Mouse (Mus musculus) skeletal muscle tissue, adult 2 months (tissue): ENCODE results near the gene Tada3.

Experiments used
- DNase-seq: peaks from one replicate; pipeline ENCODE4 v3.0.0-alpha.2; 2012; ENCODE audit warnings: low read depth, low spot score

The Tada3 gene

GRCm38 (mm10) chr6:113377496-113378385, at the start of gene Tada3, which contains the start of gene Arpc4:
Tada3 (minus strand) TSS chr6:113377883.
Arpc4 (plus strand) TSS chr6:113378115.
- DNase-seq: peak; percentile 94

DNA sequence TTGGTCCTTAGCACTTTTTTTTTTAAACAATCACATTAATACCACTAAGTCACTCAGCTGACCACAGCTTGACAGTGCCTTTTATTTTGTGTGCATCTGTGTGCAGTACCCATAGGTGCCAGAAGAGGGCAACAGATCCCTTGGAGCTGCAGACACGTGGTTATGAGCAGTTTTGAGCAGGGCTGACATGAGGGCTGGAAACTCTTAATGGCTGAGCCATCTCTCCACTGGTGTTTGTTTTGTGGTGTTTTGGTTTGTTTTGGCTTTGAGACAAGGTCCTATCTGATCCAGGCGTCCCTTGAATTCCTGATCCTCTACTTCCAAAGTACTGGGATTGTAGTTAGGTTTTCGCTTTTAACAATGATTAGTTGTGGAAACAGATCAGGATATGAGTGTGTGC, 49.7 kb upstream of the Tada3 start:
- DNase-seq: no peak

- no peak for DNase-seq
Observed at GRCm38 (mm10) chr6:113426696-113427095, 49.0 kb upstream of the Tada3 start.

DNA sequence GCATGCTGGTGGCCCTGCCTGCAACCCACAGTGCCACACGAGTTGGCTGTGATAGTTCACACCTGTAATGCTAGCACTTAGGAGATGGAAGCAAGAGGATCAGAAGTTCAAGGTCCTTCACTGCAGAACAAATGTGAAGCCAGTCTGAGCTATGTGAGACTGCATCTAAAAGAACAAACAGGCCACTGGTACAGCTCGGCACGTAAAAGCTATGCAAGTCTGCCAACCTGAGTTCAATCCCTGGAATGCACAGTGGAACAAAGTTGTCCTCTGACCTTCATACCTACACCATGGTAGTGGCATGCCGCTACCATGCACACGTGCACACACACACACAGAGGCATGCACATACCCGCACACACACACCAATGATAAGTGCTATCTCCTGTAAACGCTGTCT, 46.5 kb upstream of the Tada3 start:
- DNase-seq: no peak

DNA sequence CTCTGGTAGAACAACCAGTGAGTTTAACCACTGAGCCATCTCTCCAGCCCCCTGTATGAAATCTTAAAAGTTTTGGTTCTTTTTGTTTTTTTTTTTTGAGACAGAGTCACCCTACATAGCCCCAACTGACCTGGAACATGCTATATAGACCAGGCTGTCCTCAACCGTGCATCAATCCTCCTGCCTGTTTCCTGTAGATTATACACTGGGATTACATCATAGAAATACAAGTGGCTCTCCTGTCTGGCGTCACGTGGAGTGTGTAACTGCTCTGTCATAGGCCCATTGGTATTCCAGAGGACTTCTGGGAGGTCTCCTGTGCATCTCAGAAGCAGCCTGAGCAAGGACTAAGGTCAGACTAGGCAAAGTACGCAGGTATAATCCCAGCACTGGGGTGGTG, 45.3 kb upstream of the Tada3 start:
- no peak for DNase-seq

DNA sequence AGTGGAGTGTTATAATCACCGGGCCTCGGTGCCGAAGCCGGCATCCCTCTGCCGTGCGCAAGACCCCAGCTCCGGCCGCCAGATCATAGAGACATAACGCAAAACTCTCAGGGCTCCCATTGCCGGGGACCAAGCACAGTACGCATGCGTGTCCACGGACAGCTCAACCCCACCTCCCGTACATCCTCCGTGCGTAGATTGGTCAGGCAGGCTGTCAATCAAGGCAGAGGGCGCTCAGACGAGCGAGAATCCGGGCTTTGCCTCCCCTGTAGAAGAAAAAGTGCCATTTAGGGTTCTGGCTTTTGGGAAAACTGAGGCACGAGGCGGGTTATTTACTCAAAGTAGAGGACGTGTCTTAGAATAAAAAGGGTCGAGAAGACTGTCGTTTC, 41.5 kb upstream of the Tada3 start, which contains the start of gene Rpusd3:
Gene Rpusd3 (minus strand): TSS at position 142 of the 389 bp plus-strand sequence.
- peak; percentile 97 for DNase-seq

DNA sequence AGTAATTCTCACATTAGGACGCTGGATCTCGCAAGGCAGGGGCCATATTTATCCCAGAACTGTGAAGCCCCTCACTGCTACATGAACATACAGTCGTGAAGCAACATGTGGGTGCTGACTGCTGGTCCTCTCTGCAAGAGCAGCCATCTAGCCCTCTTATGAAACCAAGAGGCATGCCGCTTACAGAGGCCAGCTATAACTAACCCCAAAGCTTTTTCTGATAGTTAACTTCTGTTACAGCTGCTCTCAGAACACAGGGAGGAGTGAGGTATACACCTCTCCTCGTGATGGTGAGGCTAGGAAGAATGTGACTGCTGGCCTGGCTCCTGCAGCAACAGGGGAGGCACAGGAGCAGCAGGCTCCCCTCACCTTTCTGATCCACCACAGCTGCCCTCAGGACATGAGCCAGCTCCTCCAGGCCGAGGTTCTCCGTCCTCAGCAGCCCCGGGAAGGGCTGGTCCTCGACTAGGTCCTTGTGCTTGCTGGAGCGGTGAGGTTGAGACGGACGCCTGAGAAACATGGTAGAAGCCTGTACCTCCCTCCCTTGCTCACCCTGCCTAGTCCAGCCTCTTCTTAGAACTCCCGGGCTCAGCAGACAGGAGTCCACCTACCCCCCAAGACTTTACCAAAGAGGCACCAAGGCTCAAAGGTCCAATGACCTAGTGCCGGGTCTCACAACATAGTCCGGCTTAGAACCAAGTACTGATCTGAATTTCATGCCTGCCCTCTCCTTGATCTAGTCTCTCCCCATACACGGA, 40.9 kb upstream of the Tada3 start:
- DNase-seq: no peak

DNA sequence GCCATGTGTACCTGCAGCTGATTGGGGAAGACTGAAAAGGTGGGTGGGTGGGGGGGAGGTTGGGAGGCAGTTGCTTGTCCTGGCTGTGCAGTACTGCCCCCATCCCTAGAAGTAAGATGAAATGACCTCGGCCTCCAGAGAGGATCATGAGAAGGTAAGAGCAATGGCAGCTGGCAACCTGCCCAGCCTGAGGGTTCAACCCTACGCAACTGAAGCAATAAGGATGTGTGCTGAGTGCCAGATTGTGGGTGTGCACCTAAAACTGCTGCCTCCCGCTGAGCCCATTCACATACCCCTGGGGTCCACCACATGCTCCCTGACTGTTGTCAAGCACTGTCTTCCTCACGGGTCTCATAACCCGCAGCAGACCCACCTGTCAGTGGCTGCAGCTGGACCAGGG, 38.7 kb upstream of the Tada3 start:
- DNase-seq: no peak

DNA sequence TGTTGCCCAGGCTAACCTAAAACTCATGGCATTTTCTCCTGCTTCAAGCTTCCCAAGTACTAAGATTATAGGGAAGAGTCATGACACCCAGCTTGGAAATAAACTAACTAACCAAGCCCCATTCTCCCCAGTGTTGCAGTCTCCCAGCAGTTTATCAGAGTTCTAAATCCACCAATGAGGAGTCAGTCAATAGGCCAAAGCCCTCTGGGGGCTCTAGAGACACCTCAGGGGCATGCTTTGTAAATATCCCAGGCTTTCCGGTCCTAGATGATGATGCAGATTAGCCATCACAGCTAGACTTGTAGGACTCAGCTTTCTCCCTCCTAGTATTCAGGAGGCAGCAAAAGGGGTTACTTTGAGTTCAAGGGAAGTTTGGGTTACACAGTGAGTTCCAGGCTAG, 32.3 kb upstream of the Tada3 start:
- DNase-seq: no peak

DNA sequence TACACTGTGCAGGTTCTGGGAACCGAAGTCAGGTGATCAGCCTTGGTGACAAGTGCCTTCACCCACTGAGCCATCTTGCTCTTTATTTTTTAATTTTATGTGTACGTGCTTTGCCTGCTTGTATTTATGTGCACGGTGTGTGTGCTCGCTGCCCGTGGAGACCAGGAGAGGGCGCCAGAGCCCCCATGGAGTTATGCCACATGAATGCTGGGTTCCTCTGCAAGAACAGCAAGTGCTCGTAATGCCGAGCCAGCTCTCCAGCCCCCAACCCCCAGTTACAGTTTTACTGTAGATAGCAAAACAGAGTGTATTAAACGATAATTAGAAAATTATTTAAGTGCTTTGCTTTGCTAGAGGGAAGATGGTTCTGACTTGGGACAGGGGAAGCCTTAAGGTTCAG, 29.0 kb upstream of the Tada3 start:
- no peak for DNase-seq

GRCm38 (mm10) chr6:113405483-113405882, 27.8 kb upstream of the Tada3 start:
- DNase-seq: no peak

DNA sequence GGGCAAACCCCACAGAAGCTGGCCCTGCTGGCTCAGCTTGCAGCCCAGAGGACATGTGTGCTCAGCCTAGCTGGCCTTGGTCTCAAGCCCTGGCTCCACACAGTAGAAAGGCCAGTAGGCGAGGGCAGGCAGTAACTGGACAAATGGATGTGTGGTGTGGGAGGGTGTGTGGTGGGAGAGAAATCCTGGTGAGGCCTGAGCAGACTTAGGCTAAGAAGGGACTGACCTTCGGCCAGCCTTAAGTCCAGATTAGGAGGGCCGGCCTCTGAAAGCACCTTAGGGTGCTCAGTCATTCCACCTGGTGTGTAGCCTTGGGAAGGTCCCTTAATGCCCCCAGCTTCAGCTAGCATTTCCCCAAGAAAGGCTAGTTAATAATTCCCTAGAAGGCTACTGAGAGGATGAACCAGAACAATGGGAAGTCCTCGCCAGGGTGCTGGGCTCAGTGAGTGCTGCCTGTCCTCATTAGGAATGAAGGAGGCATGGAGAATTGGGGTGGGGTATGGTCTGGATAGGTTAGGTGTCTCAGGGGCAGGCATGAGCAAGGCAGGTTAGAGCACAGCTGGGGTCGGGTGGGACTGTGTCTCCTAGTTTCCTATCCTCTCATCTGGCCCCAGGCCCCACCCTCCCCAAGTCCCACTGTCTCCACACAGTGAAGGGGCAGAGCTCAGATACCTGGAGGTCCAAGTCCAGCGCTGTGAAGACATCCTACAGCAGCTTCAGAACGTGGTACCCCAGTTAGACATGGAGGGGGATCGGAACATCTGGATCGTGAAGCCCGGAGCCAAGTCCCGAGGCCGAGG, 27.2 kb upstream of the Tada3 start:
- no peak for DNase-seq

DNA sequence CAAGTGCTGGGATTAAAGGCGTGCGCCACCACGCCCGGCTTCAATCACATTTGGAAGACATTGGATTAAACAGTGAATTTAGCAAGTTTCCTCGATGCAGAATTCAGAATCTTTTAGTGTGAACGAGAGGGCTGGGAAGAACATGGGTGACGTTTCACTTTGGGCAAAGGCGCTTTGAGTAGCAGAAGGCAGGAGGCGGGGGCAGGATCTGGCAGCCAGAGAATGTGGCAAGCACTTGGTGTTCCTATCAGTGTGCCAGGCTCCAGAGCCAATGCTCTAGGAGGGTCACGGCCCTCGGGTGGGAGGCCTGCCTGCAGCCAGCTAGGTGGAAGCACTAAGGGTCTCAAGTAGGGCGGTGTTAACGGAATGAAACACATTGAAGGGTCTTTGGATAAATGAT, 24.4 kb upstream of the Tada3 start:
- peak; percentile 45 for DNase-seq

GRCm38 (mm10) chr6:113396270-113397030, 18.8 kb upstream of the Tada3 start:
- no peak for DNase-seq

- DNase-seq: no peak
Observed at GRCm38 (mm10) chr6:113395501-113395900, 17.8 kb upstream of the Tada3 start.

DNA sequence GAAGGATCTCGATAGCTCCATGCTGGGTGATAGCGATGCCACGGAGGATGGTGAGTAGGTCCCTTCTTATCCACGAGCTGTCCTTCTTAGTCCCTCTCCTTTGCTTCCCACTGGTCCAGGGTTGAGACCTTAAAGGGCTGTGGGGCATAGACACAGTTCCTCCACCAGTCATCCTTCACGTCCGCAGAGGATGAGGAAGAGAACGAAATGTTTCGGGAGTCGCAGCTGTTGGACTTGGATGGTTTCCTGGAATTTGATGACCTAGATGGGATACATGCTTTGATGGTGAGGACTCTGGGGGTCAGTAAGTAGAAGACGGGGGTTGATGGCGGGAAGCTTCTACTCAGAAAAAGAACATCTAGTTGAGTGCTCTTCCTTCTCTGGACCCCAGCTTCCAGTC, 17.1 kb upstream of the Tada3 start:
- no peak for DNase-seq

DNA sequence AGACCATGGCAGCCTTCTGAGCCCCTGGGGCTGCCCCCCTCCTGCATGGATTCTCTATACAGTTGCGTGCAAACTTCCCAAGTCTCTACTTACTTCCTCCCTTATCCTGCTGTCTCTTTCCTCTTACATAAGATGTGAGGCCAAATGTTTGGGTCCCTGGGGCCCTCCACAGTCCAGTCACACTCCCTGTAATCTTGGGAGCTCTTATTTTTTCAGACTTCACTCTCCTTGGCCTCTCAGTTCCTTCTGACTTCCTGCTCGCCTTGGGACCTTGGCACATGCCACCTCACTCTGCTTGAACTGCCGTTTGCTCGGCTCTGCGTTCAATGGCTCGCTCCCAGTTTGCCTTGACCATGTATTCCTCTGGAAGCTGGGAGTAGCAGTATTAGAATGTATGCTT, 16.3 kb upstream of the Tada3 start:
- no peak for DNase-seq

DNA sequence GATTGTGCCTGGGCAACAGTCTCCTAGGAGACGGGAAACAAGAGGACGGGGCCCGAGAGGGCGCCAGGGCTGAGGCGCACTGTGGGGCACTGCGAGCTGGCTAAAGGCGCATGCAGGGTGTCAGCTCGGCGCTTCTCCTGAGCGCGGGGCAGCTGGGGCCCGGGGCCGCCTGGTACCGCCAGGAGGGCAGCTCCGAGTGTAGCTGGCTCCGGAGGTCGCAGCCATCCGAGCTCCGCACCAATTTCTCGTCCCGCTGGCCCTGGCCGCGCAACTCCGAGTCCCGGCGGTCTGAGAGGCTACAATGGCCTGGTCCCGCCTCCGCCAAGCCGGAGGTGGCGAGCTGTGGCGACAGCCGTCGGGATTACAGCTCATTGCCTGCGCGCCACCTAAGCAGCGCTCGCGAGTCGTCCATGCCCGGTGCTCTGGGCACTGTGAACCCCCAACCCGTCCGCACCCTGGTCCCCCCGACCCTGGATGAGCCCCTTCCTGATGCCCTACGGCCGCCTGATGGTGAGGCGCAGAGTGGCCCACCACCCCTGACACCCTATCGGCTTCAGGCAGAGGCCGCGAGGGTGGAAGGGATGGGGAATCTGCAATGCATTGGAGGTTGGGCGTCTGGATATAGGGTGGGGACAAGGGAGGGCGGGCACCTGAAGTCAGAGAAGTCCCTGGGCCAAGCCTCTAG, 14.8 kb upstream of the Tada3 start:
- DNase-seq: no peak

GRCm38 (mm10) chr6:113392015-113392386, 14.3 kb upstream of the Tada3 start:
- DNase-seq: no peak

DNA sequence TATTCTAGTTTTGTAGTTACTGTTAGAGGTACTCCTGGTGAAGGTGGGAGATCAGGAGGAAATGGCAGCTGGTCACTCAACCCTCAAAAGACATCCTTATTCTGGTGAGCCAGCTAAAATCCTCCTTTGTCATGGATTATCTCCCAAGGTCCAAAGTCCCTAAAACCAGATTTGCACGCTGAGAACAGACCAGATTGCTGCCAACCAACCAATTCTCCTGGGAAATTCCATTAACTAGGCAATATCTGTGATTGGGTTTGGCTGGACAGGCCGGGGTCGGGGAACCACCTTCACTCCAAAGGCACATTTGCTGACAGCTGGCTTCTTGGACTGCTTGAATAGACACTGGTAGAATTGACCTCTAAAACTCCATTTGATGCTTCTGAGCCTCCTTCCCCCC, 13.0 kb upstream of the Tada3 start:
- no peak for DNase-seq

DNA sequence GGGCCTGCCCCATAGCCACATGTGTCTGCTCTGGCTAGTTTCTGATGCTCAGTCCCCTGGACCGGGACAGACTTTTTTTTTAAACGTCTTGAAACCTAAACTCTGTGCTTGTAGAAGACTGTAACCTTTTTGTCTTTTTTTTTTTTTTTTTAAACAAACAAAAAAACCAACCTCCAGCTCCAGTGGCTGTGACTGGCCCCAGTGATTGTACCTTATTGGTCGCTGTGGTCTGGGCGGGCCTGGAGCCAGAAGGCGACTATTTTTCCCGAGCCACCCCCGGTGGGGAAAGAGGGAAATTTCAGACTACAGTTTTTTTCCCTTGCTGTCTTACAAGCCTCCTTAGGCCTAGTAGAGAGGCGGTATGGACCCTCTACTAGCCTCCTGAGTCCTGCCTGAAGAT, 11.3 kb upstream of the Tada3 start, which contains the start of gene Ttll3:
Gene Ttll3 (plus strand): TSS at position 301 of the 400 bp plus-strand sequence.
- DNase-seq: no peak
